Mouse (Mus musculus): ENCODE measurements around the gene Grin2b. TPM values are rescaled to one million over a fixed set of nuclear protein-coding genes. Genes with fewer than 3 reads are reported as not detected.

Gene Grin2b
- total RNA-seq, 2 experiments from 2014 or later: 348 to 384 TPM

DNA sequence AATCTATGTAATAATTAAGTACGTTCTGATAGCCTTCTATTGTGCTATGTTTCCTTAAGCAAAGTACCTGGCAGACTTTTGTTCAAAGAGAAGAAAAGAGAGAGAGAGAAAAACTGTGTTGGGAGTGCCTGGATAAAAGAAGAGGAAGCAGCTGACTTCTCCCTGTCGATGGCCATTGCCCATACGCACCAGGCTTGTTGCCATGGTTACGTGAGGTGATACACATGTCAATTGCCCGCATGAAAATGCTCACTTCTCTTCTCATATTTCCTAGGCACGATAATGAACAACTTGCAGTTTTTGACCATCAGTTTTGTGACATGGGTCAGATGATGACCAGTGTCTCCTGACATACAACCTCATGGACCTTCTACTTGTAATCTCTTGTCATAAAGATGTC lies 262.2 kb downstream of the Grin2b start:
- no peak for DNase-seq (ENCODE audit: low spot score in 2 of 2)

- DNase-seq (ENCODE audit: low spot score in 2 of 2): peak; percentile 84 to 91
Observed at GRCm38 (mm10) chr6:135907540-135908320, 265.6 kb downstream of the Grin2b start.

GRCm38 (mm10) chr6:135907137-135907536 lies 266.2 kb downstream of the Grin2b start:
- no peak for DNase-seq (ENCODE audit: low spot score in 2 of 2)

- DNase-seq (ENCODE audit: low spot score in 2 of 2): no peak
Observed at GRCm38 (mm10) chr6:135904391-135904790, 268.9 kb downstream of the Grin2b start.

DNA sequence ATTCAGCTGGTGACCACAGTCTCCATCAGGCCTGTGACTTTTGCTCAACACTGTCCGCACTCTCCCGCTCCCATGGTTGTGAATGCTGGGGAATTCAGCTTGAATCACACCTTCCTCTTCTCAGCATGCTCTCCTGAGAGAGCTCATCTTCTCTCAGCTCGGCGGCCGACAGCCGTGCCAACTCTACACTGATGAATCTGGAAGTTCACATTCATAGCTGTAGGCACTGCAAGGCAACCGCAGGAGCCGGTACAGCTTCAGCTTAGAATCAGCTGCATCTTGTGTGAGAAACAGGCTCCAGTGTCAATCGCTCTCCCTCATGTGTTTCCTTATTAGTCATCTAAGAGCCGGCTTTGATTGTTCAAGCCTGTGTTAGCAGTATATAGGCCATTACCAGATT lies 272.9 kb downstream of the Grin2b start:
- no peak for DNase-seq (ENCODE audit: low spot score in 2 of 2)

DNA sequence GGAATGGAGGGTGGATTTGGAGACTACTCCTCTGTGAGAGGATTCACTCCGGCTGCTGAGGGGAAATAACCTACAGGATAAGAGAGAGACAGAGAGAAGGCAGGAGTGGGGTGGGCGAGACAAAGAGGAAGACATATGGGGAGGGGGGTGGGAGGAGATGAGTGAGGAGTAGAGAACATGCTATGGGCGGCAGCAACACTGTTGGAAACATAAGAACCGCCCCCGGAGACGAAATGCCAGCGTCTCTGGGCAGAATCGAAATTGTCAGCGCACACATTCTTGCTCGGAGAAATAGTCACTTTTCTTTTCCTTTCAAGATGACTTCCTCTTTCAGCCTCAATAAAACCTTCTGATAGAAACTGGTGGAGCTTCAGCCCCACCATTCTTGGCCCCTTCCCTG lies 274.1 kb downstream of the Grin2b start:
- peak in 1 of 2 experiments; percentile 61 for DNase-seq (ENCODE audit: low spot score in 2 of 2)

- DNase-seq (ENCODE audit: low spot score in 2 of 2): no peak
Observed at GRCm38 (mm10) chr6:135894793-135895228, 278.5 kb downstream of the Grin2b start.

DNA sequence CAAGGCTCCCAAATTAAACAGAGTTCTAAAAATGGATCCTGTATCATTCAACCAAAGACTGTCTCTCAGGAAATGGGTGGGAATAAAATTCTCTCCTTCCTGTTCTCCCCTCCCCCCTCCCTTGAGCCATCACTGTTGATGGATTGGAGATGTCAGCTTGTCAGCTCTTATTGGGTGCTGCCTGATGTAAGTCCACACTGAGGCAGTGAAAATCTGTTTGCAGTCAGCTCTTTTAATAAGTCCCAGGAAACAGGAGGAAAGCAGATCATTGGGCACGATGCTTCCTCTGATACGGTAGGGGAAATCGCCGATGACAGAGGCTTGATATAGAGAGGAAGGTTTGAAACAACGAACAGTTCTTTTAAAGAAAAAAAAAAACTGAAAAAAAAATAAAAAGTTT lies 290.7 kb downstream of the Grin2b start:
- DNase-seq (ENCODE audit: low spot score in 2 of 2): no peak

GRCm38 (mm10) chr6:135876163-135876726 lies 297.1 kb downstream of the Grin2b start:
- no peak for DNase-seq (ENCODE audit: low spot score in 2 of 2)

GRCm38 (mm10) chr6:135874626-135875025 lies 298.7 kb downstream of the Grin2b start:
- DNase-seq (ENCODE audit: low spot score in 2 of 2): no peak

- peak; percentile 61 to 78 for DNase-seq (ENCODE audit: low spot score in 2 of 2)
Observed at GRCm38 (mm10) chr6:135865832-135866231, 307.5 kb downstream of the Grin2b start.

DNA sequence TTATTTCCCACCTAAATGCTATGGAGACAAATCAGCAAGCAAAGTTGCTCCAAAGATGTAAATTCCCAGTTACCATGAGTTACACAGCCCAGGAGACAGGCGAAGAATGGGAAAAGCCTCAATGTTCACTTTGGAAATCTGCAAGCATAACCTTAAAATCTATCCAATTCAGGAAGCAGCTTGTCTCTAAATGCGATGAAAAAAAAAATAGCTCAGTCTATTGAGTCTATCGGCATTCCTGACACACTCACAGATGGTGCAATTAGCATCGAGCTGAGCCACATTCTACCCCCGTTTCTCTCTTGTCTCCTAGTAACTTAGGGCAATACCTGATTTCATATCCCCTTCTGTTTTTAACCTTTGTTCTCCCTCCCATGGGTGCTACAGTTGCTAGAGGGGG lies 309.3 kb downstream of the Grin2b start:
- peak in 1 of 2 experiments; percentile 76 for DNase-seq (ENCODE audit: low spot score in 2 of 2)

GRCm38 (mm10) chr6:135859502-135859901 lies 313.8 kb downstream of the Grin2b start:
- peak in 1 of 2 experiments; percentile 72 for DNase-seq (ENCODE audit: low spot score in 2 of 2)

DNA sequence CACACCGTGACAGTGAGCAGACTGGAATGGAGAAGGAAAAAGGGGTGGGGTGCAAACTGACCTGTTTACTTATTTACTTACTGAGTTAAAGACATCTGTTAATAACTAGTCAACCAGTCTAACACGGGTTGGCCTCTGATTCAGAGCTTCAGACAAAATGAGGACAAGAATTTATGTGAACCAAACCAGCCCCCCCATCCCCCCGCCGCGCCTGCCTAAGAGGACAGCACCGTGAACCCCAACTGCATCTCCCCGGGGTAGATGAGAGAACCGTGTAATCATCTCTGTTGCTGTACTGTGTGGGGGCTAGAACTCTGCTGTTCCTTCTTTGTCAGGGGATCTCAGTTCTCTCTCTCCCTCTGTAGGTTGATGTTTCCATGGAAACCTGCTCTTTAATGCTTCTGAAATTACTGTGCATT lies 319.1 kb downstream of the Grin2b start:
- peak in 1 of 2 experiments; percentile 48 for DNase-seq (ENCODE audit: low spot score in 2 of 2)

DNA sequence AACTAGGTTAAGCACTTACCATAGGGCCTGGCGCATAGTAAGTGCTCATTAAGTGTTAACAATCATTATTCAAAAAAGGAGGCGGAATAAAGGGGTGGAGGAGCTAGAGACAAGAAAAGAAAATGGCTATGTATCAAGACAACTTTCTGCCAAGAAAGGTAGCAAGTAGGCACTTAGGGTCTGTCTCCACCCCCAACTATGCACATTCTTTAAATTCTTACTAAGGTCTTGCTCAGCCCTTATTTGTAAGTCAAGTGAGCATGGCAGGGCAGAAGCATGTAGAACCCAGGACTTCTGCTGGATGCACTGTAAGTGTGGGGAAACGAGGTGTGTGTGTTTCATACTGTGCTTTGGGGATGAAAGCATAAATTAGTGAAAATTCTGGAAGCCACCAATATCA lies 329.6 kb downstream of the Grin2b start:
- DNase-seq (ENCODE audit: low spot score in 2 of 2): no peak

DNA sequence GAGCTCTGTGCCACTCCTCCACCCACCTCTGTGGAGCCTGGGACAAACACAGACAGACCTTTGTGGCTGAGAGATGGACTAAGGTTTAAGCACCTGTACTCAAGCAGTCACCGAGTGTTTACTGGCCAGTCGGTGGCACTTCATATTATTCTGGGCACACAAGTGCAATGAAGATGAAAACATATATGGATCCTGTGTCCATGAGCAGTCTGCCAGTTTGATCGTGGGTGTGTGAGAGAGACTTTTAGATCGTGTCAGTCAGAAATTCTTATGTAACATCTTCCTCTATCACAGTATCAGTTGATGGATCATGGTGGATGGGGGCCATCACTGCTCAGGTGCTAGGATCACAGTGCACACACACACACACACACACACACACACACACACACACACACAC lies 337.0 kb downstream of the Grin2b start:
- no peak for DNase-seq (ENCODE audit: low spot score in 2 of 2)

GRCm38 (mm10) chr6:135833542-135833941 lies 339.8 kb downstream of the Grin2b start:
- no peak for DNase-seq (ENCODE audit: low spot score in 2 of 2)

GRCm38 (mm10) chr6:135832041-135832440 lies 341.3 kb downstream of the Grin2b start:
- DNase-seq (ENCODE audit: low spot score in 2 of 2): no peak

GRCm38 (mm10) chr6:135831032-135831431 lies 342.3 kb downstream of the Grin2b start:
- no peak for DNase-seq (ENCODE audit: low spot score in 2 of 2)

GRCm38 (mm10) chr6:135829458-135829857 lies 343.9 kb downstream of the Grin2b start:
- DNase-seq (ENCODE audit: low spot score in 2 of 2): no peak

GRCm38 (mm10) chr6:135828976-135829375 lies 344.3 kb downstream of the Grin2b start:
- no peak for DNase-seq (ENCODE audit: low spot score in 2 of 2)

DNA sequence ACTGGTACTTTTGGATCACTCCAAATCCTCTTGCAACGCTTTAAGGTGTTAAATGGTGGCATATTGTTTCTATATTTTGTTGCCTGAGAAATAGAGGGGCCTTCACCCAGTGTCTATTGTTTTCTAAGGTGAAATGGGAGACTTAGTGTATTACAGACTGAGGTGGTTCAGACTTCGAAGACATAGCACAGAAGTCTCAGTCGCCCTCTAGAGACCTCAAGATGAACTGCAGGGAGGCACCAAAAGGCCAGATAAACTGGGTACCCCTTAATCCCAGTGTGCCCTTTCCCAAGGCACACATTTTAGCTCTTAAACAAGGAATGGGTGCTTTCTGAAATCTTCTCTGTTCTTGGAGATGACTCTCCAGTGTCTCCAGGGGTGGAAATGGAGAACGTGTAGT lies 345.4 kb downstream of the Grin2b start:
- peak in 1 of 2 experiments; percentile 49 for DNase-seq (ENCODE audit: low spot score in 2 of 2)

GRCm38 (mm10) chr6:135827317-135827716 lies 346.0 kb downstream of the Grin2b start:
- DNase-seq (ENCODE audit: low spot score in 2 of 2): no peak
